Mouse (Mus musculus) heart, embryonic 15.5 days (tissue): ENCODE measurements around the gene Slc15a3. TPM values are rescaled to one million over a fixed set of nuclear protein-coding genes. Genes with fewer than 3 reads are reported as not detected.

Experiments
- ATAC-seq: fragments of 200-750 bp; cut with Nextera tagmentation; replicated peaks from 2 replicates; pipeline ENCODE4 v1.8.0; 2017; ENCODE audit warnings: low read depth, moderate TSS enrichment; ENCODE audit not compliant: insufficient number of reproducible peaks, insufficient read depth, low FRiP score
- H3K27ac ChIP-seq: fragments of 300-500 bp; sonication (generic); 2 replicates; pipeline ENCODE4 v1.5.1; 2015; ENCODE audit warnings: mild to moderate bottlenecking, inconsistent platforms
- H3K27me3 ChIP-seq: fragments of 300-500 bp; sonication (generic); 2 replicates; pipeline ENCODE4 v1.6.1; 2015; ENCODE audit warnings: inconsistent platforms
- H3K36me3 ChIP-seq: fragments of 300-500 bp; sonication (generic); 2 replicates; pipeline ENCODE4 v1.6.1; 2015; ENCODE audit warnings: mild to moderate bottlenecking, inconsistent platforms
- H3K4me1 ChIP-seq: fragments of 300-500 bp; sonication (generic); replicated peaks from 2 replicates; pipeline ENCODE4 v1.6.1; 2015; ENCODE audit warnings: inconsistent platforms
- H3K4me2 ChIP-seq: fragments of 300-500 bp; sonication (generic); 2 replicates; pipeline ENCODE4 v1.6.1; 2015; ENCODE audit warnings: inconsistent platforms, mild to moderate bottlenecking, moderate library complexity
- H3K4me3 ChIP-seq: fragments of 300-500 bp; sonication (generic); 2 replicates; pipeline ENCODE4 v1.5.1; 2015; ENCODE audit warnings: mild to moderate bottlenecking, inconsistent platforms
- H3K9ac ChIP-seq: fragments of 300-500 bp; sonication (generic); 2 replicates; pipeline ENCODE4 v1.6.1; 2015; ENCODE audit warnings: mild to moderate bottlenecking, inconsistent platforms
- H3K9me3 ChIP-seq: fragments of 300-500 bp; sonication (generic); replicated peaks from 2 replicates; pipeline ENCODE4 v1.6.1; 2016; ENCODE audit warnings: inconsistent platforms
- WGBS: fragments of 180-500 bp; shearing (Covaris S2); methylation state at CpG from one replicate; pipeline ENCODE4 v1.1.7; 2015; ENCODE audit warnings: mixed read lengths; 5-methylcytosine and 5-hydroxymethylcytosine counted together
- polyA plus RNA-seq: library from polyadenylated mRNA; unstranded; fragments of >200 nt; fragmentation: Nextera tagmentation; extraction: Ambion mirVana; gene quantifications from 2 replicates; pipeline ENCODE4 v1.2.1, GENCODE M21; 2015

Slc15a3 gene
- 0.30 and 0.99 TPM in 2 replicates for polyA plus RNA-seq

DNA sequence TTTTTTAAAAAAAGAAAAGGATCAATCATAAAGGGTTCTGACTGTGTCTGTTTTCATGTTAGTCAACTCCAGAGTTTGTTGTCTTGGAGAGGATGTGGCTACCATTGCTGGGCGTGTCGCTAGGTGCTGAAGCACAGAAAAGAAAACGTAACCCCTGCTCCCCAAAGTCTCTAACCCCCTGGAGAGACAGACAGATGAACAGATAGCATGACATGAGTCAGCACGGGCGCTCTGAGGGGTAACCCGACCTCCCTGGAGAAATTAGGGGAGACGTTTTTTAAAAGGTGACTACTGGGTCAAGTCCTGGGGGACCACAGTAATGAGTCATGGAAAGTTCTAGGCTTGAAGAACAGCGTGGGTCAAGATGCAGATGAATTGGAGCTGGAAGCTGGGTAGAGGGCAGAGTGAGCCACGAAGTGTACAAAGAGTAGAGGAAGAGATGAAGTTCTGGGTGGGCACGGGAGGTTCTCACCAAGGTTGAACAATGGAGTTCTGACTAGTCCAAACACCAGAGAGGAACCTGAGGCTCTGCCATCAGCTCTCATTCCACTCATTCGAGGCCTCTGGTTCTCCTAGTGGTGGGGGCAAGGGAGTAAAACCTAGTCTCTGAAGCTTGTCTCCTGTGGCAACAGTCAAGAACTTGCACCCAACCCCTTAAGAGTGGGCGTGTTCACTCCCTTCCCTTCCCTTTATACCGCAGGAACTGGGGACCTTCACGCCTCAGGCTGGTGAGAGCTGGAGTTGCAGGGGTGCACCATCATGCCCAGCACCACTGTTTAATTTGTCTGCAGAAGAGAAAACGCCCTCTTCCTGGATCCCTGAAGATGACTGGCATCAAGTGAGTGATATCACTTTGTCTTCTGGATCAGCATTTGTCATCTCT lies at the start of gene Slc15a3:
Gene Slc15a3 (plus strand): TSS at position 718 of the 883 bp plus-strand sequence.
- no peak for ATAC-seq
- Histone ChIP-seq H3K4me1 (peaks cover 2% of the 10 kb centered on the region; the same call in 1 of the 2 replicates), H3K4me2 (no peak within 1 kb of the TSS), H3K9me3 (no peaks in the 10 kb centered on the region), H3K9ac (no peak within 1 kb of the TSS), H3K36me3 (no peaks in the 10 kb centered on the region), H3K27ac (no peak within 1 kb of the TSS), H3K27me3 (no peaks in the 10 kb centered on the region), H3K4me3 (no peak within 1 kb of the TSS)
- 74% methylated on average over 15 of the region's 15 CpGs for WGBS

DNA sequence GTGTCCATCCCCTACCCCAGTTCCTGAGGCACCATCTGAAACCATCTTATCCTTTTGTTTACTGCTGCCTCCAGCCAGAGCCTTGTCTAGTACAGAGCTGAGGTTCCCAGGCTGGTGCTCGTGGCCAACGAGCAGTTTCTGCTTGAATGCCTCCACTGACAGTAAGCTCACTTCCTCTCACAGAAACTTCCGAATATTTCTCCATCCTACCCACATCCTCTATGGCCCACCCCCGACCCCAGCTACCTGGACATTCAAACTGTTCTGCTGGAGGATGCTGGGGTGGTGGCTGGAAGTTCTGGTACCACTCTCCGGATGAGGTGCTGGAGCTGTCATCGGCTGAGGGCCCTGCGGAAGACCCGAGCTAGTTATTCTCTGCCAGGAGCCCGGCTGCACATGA lies 49.2 kb upstream of the Slc15a3 start:
- H3K36me3 ChIP-seq, result no peaks in the 10 kb centered on the region
- H3K4me2 ChIP-seq, result no peak overlapping the region
- H3K4me1 ChIP-seq, result peaks cover 4% of the 10 kb centered on the region; the same call in 1 of the 2 replicates
- H3K27ac ChIP-seq, result no peak overlapping the region
- WGBS, result 75% methylated on average over 9 of the region's 9 CpGs
- H3K4me3 ChIP-seq, result no peak overlapping the region
- no peak for ATAC-seq
- H3K27me3 ChIP-seq, result 0 out of 2 replicates have a peak, but pooled peaks cover 3% of the 10 kb centered on the region
- H3K9me3 ChIP-seq, result no peaks in the 10 kb centered on the region
- no peak overlapping the region for H3K9ac ChIP-seq

DNA sequence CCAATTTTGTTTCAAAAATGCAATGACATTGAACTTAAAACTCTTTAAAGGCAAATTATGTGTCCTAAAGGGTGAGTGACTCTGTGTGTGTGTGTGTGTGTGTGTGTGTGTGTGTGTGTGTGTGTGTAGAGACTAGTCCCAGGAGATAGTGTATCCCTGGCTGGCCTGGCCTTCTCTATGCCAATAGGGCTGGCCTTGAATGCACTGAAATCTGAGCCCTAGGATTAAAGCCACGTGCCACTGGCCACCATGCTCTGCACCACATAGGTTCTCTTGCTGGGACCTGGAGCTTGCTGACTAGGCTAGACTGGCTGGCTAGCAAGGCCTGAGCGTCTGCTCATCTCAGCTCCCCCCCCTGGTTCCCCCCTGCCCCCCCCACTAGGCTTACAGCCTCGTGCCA lies 46.5 kb upstream of the Slc15a3 start:
- no peak overlapping the region for H3K4me2 ChIP-seq
- H3K27ac ChIP-seq, result no peak overlapping the region
- H3K9me3 ChIP-seq, result no peaks in the 10 kb centered on the region
- no peak overlapping the region for H3K9ac ChIP-seq
- H3K4me3 ChIP-seq, result no peak overlapping the region
- H3K4me1 ChIP-seq, result peaks cover 1% of the 10 kb centered on the region; the same call in 1 of the 2 replicates
- H3K36me3 ChIP-seq, result no peaks in the 10 kb centered on the region
- 68% methylated on average over 3 of the region's 3 CpGs for WGBS
- 0 out of 2 replicates have a peak, but pooled peaks cover 3% of the 10 kb centered on the region for H3K27me3 ChIP-seq
- ATAC-seq, result no peak

DNA sequence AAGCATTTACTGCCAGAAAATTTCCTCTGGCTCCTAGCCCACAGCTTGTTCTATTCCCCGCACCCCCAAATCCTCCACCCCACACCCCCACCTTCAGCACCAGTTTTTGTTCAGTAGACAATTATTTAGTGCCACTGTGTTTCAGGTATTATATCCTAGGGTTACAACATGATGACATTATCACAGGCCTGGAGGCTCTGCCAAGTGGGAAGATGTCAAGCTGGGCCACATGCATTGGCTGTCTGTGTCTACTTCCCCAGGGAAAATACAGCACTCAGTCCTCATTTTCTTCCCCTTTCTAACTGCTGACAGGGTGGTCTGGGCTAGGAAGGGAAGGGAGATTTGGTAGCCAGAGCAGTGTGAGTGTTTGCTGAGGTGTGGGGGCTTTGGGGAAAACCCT lies 44.6 kb upstream of the Slc15a3 start:
- no peaks in the 10 kb centered on the region; the same call in 1 of the 2 replicates for H3K4me1 ChIP-seq
- H3K9me3 ChIP-seq, result no peaks in the 10 kb centered on the region
- H3K4me3 ChIP-seq, result no peak overlapping the region
- no peak for ATAC-seq
- H3K4me2 ChIP-seq, result no peak overlapping the region
- 77% methylated on average over 1 of the region's 1 CpGs for WGBS
- H3K27me3 ChIP-seq, result no peaks in the 10 kb centered on the region
- no peak overlapping the region for H3K9ac ChIP-seq
- H3K27ac ChIP-seq, result no peak overlapping the region
- H3K36me3 ChIP-seq, result no peaks in the 10 kb centered on the region

DNA sequence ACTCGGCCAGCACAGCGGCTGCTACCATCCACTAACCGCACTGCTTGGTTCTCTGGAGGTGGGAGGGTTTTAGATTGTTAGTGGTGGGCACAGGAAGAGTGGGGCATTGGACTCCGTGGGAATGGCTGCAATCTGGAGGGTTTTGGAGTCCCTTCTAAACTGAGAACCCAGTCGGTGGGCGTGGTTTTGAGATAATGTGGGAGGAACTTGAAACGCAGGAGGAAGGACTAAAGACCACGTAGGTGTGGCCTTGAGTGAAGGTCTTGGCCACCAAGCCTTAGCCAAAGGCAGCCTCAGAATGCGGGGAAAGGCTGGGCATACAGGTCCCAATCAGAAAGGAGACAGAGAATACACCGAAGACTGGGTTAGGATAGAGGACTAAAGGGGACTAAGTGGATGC lies 41.0 kb upstream of the Slc15a3 start:
- no peak overlapping the region for H3K9ac ChIP-seq
- H3K9me3 ChIP-seq, result no peaks in the 10 kb centered on the region
- ATAC-seq, result no peak
- H3K36me3 ChIP-seq, result no peaks in the 10 kb centered on the region
- H3K4me2 ChIP-seq, result no peak overlapping the region
- H3K4me3 ChIP-seq, result no peak overlapping the region
- 61% methylated on average over 10 of the region's 10 CpGs for WGBS
- H3K27me3 ChIP-seq, result no peaks in the 10 kb centered on the region
- no peak overlapping the region for H3K27ac ChIP-seq
- H3K4me1 ChIP-seq, result no peaks in the 10 kb centered on the region; the same call in 1 of the 2 replicates

DNA sequence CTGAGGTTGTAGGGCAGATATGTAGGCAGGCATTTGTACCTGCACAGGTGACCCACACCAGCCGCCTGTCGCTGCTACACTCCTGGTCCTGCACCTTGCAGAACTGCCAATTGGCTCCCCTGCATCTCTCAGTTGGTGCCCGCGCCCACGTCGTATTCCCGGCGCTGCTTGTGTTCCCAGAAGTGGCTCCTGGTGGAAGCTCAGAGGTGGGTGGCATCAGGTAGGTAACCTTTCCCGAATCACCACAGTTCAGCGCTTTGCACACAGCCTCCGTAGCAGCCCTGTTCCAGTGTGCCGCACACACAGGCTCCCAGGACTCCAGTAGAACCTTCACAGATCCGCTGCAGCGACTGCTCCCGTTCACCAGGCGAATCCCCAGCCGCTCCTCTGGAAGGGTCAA lies 40.4 kb upstream of the Slc15a3 start:
- Histone ChIP-seq H3K27me3 (no peaks in the 10 kb centered on the region), H3K9ac (no peak overlapping the region), H3K4me1 (no peaks in the 10 kb centered on the region; the same call in 1 of the 2 replicates), H3K9me3 (no peaks in the 10 kb centered on the region), H3K4me3 (no peak overlapping the region), H3K27ac (no peak overlapping the region), H3K4me2 (no peak overlapping the region), H3K36me3 (no peaks in the 10 kb centered on the region)
- WGBS, result 90% methylated on average over 17 of the region's 17 CpGs
- no peak for ATAC-seq

DNA sequence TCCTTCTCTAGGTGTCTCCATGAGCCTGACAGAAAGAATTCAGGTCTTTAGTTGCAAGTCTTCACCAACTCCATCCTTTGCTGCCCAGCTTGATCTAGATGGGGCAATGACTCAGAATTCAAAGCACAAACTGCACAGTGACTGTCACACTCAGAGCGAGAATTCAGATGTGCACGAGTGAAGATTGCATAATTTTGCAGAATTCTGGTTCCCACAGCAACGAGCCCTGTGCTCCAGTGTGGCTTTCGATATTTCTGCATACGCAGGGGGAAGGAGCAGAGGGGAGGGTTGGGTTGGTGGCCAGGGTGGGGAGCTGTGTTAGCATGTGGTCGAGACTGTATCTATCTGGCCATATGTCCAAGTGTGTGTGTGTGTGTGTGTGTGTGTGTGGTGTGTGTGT lies 38.5 kb upstream of the Slc15a3 start:
- no peak overlapping the region for H3K27ac ChIP-seq
- no peaks in the 10 kb centered on the region for H3K27me3 ChIP-seq
- no peak overlapping the region for H3K4me3 ChIP-seq
- H3K9me3 ChIP-seq, result no peaks in the 10 kb centered on the region
- H3K9ac ChIP-seq, result no peak overlapping the region
- 65% methylated on average over 6 of the region's 6 CpGs for WGBS
- no peaks in the 10 kb centered on the region for H3K4me1 ChIP-seq
- H3K4me2 ChIP-seq, result no peak overlapping the region
- no peak for ATAC-seq
- no peaks in the 10 kb centered on the region for H3K36me3 ChIP-seq

DNA sequence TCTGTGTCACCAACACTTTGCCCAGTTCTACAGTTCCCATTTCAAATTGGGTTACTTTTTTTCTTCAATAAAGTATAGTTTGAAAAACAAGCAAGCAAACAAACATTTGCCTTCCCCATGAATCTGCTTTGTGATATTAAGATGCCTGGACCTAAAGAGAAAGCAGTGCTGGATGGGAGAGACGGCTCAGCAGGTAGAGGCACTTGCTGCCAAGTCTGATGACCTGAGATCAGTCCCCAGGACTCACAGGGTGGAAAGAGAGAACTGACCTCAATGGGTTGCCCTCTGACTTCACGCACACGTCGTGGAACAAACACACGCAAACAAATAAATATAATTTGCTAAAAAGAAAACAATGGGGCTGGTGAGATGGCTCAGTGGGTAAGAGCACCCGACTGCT lies 37.6 kb upstream of the Slc15a3 start:
- Histone ChIP-seq H3K9me3 (no peaks in the 10 kb centered on the region), H3K4me2 (no peak overlapping the region), H3K27me3 (no peaks in the 10 kb centered on the region), H3K36me3 (no peaks in the 10 kb centered on the region), H3K9ac (no peak overlapping the region), H3K4me3 (no peak overlapping the region), H3K4me1 (no peaks in the 10 kb centered on the region), H3K27ac (no peak overlapping the region)
- no peak for ATAC-seq
- 85% methylated on average over 6 of the region's 6 CpGs for WGBS

DNA sequence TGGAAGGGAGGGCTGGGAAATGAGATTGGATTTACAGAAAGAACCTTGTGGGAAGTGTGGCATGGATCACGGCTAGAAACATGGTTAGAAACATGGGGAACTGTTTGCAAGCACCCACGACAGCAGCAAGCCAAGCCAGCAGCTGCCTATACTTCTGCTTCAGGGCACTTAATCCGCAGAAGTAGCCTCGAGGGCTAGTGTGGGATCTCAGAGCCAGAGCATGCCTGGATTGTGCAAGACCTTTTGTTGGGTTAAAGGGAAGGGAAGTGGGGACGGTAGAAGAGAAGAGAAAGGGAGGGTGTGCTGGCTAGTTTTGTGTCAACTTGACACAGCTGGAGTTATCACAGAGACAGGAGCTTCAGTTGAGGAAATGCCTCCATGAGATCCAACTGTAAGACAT lies 35.8 kb upstream of the Slc15a3 start:
- no peaks in the 10 kb centered on the region for H3K36me3 ChIP-seq
- no peak for ATAC-seq
- no peak overlapping the region for H3K4me2 ChIP-seq
- no peak overlapping the region for H3K4me3 ChIP-seq
- H3K9ac ChIP-seq, result no peak overlapping the region
- H3K27me3 ChIP-seq, result no peaks in the 10 kb centered on the region
- no peaks in the 10 kb centered on the region for H3K9me3 ChIP-seq
- H3K27ac ChIP-seq, result no peak overlapping the region
- H3K4me1 ChIP-seq, result no peaks in the 10 kb centered on the region
- 70% methylated on average over 5 of the region's 5 CpGs for WGBS

DNA sequence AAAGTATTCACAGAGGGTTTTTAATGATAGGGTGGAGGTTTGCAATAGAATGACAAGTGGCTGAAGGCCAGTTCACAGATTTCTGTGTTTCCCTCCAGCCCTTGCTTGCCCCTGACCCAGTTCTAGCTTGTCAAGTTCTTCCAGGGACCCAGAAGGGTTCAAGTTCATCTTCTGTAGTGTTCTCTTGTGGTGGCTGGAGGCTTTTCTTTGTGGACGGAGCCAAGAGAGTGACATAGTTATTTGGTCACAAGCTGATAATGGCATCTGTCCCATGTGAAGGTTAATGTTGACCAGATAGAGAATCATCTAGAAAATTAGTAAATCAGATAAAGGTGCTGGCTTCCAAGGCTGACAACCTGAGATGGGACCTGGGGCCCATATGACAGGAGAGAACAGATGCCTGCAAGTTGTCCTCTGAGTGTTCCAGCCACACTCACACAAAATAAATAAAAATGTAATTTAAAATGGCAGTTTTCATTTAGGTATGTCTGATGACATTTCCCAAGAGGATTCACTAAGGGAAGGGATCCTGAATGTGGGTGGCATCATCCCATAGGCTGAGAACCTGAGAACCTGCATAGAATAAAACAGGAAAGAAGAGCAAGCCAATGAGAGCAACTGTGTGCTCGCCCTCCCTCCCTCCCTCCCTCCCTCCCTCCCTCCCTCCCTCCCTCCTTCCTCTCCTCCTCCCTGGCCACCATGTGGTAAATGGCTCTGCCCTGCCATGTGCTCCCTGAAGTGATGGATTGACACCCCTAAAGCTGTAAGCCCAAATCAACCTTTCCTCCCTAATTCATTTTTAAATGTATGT lies 34.5 kb upstream of the Slc15a3 start:
- H3K27me3 ChIP-seq, result no peaks in the 10 kb centered on the region
- no peak overlapping the region for H3K9ac ChIP-seq
- ATAC-seq, result no peak
- no peaks in the 10 kb centered on the region for H3K9me3 ChIP-seq
- no peak overlapping the region for H3K27ac ChIP-seq
- H3K4me1 ChIP-seq, result no peaks in the 10 kb centered on the region
- no peak overlapping the region for H3K4me2 ChIP-seq
- H3K4me3 ChIP-seq, result no peak overlapping the region
- WGBS, result 59% methylated on average over 2 of the region's 2 CpGs
- H3K36me3 ChIP-seq, result no peaks in the 10 kb centered on the region

DNA sequence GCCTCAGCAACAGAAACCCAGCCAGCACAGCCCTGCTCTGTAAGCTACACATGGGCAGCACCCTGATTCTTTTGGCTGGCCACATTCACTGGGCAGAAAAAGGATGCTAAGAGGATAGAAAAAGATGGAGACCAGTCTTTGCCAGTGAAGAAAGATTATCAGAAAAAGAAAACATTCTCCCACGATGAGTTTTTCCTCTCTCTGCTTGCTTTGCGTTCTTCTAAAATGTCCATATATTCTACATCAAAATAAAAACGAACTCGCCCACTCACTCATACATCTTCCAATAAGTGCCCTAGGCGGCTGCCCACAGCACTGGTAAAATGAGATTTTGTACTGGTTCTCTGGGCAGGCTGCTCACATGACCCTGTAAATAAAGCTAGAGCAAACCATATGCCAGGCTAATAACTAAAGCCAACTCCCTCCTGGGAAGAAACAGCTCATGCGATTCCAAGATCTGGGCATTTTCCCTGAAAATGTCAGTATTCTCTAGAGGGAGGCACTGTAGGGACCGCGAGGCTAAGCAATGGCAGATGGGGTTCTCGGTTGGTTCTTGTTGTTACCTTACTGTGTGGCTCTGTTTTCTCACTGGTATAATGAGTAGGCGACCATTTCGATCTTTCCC lies 33.8 kb upstream of the Slc15a3 start:
- no peak overlapping the region for H3K27ac ChIP-seq
- ATAC-seq, result no peak
- no peaks in the 10 kb centered on the region for H3K36me3 ChIP-seq
- H3K9me3 ChIP-seq, result no peaks in the 10 kb centered on the region
- H3K4me3 ChIP-seq, result no peak overlapping the region
- no peaks in the 10 kb centered on the region for H3K27me3 ChIP-seq
- 77% methylated on average over 11 of the region's 11 CpGs for WGBS
- no peak overlapping the region for H3K4me2 ChIP-seq
- H3K4me1 ChIP-seq, result no peaks in the 10 kb centered on the region
- H3K9ac ChIP-seq, result no peak overlapping the region
